Comparison of ENCODE assay signal across 28 mouse cellular contexts in genomic region chr10:76860998-76861397, GRCm38 (mm10).
DNase-seq lines count a peak whose midpoint lies in the region; ATAC-seq and TF ChIP-seq lines count a peak whose summit lies in the region.
"Had no signal": no experiment of that assay in that cellular context is flagged by ENCODE, and none has a peak within 500 bp of the region (broad histone marks: within the 10 kb centered on the region; RNA-seq: fewer than 3 reads in every experiment).

No protein-coding gene starts in this region.

- H3K4me3 ChIP-seq in hindbrain, postnatal 0 days (ENCODE audit: low read length): no peak overlapping the region
- H3K4me3 ChIP-seq in hindbrain, embryonic 11.5 days (ENCODE audit: low read depth, low read length): no peak overlapping the region
- no peak overlapping the region for H3K4me3 ChIP-seq in liver, postnatal 0 days (ENCODE audit: low read depth, low read length)
- no peak overlapping the region for H3K4me3 ChIP-seq in liver, embryonic 12.5 days
- no peak overlapping the region for H3K4me3 ChIP-seq in midbrain, postnatal 0 days (ENCODE audit: low read depth, low read length)
- no peak overlapping the region for H3K4me3 ChIP-seq in midbrain, embryonic 16.5 days (ENCODE audit: low read depth, low read length)
- no peak overlapping the region for H3K4me3 ChIP-seq in stomach, postnatal 0 days (ENCODE audit: low read depth, low read length)
- H3K4me3 ChIP-seq: erythroblast, embryonic 14.5 days; heart, embryonic 10.5 days; heart, embryonic 15.5 days; hindbrain, embryonic 15.5 days; left cerebral cortex, adult 2 months; limb, embryonic 13.5 days; liver, embryonic 13.5 days; megakaryocyte, embryonic 14.5 days; midbrain, embryonic 12.5 days had no signal

- peaks cover 9% of the 10 kb centered on the region for H3K4me1 ChIP-seq in hindbrain, postnatal 0 days (ENCODE audit: insufficient read depth, low read length)
- H3K4me1 ChIP-seq in hindbrain, embryonic 11.5 days (replicated peaks; ENCODE audit: control insufficient read depth, insufficient read depth, low read length): no peaks in the 10 kb centered on the region
- no peaks in the 10 kb centered on the region for H3K4me1 ChIP-seq in liver, postnatal 0 days (ENCODE audit: insufficient read depth)
- H3K4me1 ChIP-seq in liver, embryonic 12.5 days: 0 out of 2 replicates have a peak, but pooled peaks cover 4% of the 10 kb centered on the region
- no peaks in the 10 kb centered on the region for H3K4me1 ChIP-seq in midbrain, postnatal 0 days (ENCODE audit: insufficient read depth, low read length)
- peaks cover 12% of the 10 kb centered on the region for H3K4me1 ChIP-seq in midbrain, embryonic 16.5 days (ENCODE audit: control insufficient read depth, insufficient read depth, low read length)
- H3K4me1 ChIP-seq in stomach, postnatal 0 days (replicated peaks; ENCODE audit: control insufficient read depth, insufficient read depth): no peaks in the 10 kb centered on the region
- H3K4me1 ChIP-seq: heart, embryonic 15.5 days; liver, embryonic 13.5 days; megakaryocyte, embryonic 14.5 days had no signal

- no peaks in the 10 kb centered on the region for H3K9me3 ChIP-seq in hindbrain, postnatal 0 days (ENCODE audit: low read length)
- H3K9me3 ChIP-seq in hindbrain, embryonic 11.5 days (ENCODE audit: control insufficient read depth, low read length): no peaks in the 10 kb centered on the region
- H3K9me3 ChIP-seq in liver, postnatal 0 days (ENCODE audit: low read length): no peaks in the 10 kb centered on the region
- H3K9me3 ChIP-seq in liver, embryonic 12.5 days (replicated peaks): no peaks in the 10 kb centered on the region
- no peaks in the 10 kb centered on the region for H3K9me3 ChIP-seq in midbrain, postnatal 0 days (ENCODE audit: low read length)
- H3K9me3 ChIP-seq in midbrain, embryonic 16.5 days (replicated peaks; ENCODE audit: control insufficient read depth, low read length, poor library complexity, severe bottlenecking): no peaks in the 10 kb centered on the region
- H3K9me3 ChIP-seq in stomach, postnatal 0 days (ENCODE audit: control insufficient read depth, low read length): no peaks in the 10 kb centered on the region
- H3K9me3 ChIP-seq: heart, embryonic 10.5 days; heart, embryonic 15.5 days; hindbrain, embryonic 15.5 days; limb, embryonic 13.5 days; liver, embryonic 13.5 days; megakaryocyte, embryonic 14.5 days; midbrain, embryonic 12.5 days had no signal

- no peak for TF ChIP-seq EP300 in liver, postnatal 0 days (IDR thresholded peaks at IDR 0.05; ENCODE audit: low read depth)
- TF ChIP-seq EP300 in stomach, postnatal 0 days (optimal IDR thresholded peaks at IDR 0.05): no peak

- no peaks in the 10 kb centered on the region for H3K27me3 ChIP-seq in hindbrain, postnatal 0 days (ENCODE audit: insufficient read depth, low read length)
- H3K27me3 ChIP-seq in hindbrain, embryonic 11.5 days (ENCODE audit: control insufficient read depth, insufficient read depth, low read length): no peaks in the 10 kb centered on the region
- H3K27me3 ChIP-seq in liver, postnatal 0 days (ENCODE audit: insufficient read depth, low read length): no peaks in the 10 kb centered on the region
- H3K27me3 ChIP-seq in liver, embryonic 12.5 days (replicated peaks): no peaks in the 10 kb centered on the region
- H3K27me3 ChIP-seq in midbrain, postnatal 0 days (ENCODE audit: insufficient read depth, low read length): no peaks in the 10 kb centered on the region
- H3K27me3 ChIP-seq in midbrain, embryonic 16.5 days (ENCODE audit: control insufficient read depth, insufficient read depth, low read depth, low read length): no peaks in the 10 kb centered on the region
- H3K27me3 ChIP-seq in stomach, postnatal 0 days (ENCODE audit: control insufficient read depth, insufficient read depth, low read length): no peaks in the 10 kb centered on the region
- H3K27me3 ChIP-seq: heart, embryonic 15.5 days; hindbrain, embryonic 15.5 days; limb, embryonic 13.5 days; liver, embryonic 13.5 days; midbrain, embryonic 12.5 days had no signal

- 81% methylated on average over 3 of the region's 3 CpGs for WGBS in hindbrain, postnatal 0 days
- WGBS in hindbrain, embryonic 11.5 days: 83% methylated on average over 3 of the region's 3 CpGs
- WGBS in liver, postnatal 0 days (ENCODE audit: insufficient replicate concordance): 61% methylated on average over 3 of the region's 3 CpGs
- 52% methylated on average over 3 of the region's 3 CpGs for WGBS in liver, embryonic 12.5 days (ENCODE audit: insufficient replicate concordance)
- WGBS in midbrain, postnatal 0 days: 78% methylated on average over 3 of the region's 3 CpGs
- WGBS in midbrain, embryonic 16.5 days: 80% methylated on average over 3 of the region's 3 CpGs
- WGBS in stomach, postnatal 0 days: 55% methylated on average over 3 of the region's 3 CpGs

- H3K36me3 ChIP-seq in hindbrain, postnatal 0 days (ENCODE audit: insufficient read depth, low read length): no peaks in the 10 kb centered on the region
- no peaks in the 10 kb centered on the region for H3K36me3 ChIP-seq in hindbrain, embryonic 11.5 days (ENCODE audit: control insufficient read depth, insufficient read depth, low read length)
- no peaks in the 10 kb centered on the region for H3K36me3 ChIP-seq in liver, postnatal 0 days (replicated peaks; ENCODE audit: insufficient read depth, low read length)
- H3K36me3 ChIP-seq in liver, embryonic 12.5 days: no peaks in the 10 kb centered on the region
- H3K36me3 ChIP-seq in midbrain, postnatal 0 days (ENCODE audit: insufficient read depth, low read length): no peaks in the 10 kb centered on the region
- no peaks in the 10 kb centered on the region for H3K36me3 ChIP-seq in midbrain, embryonic 16.5 days (ENCODE audit: control insufficient read depth, insufficient read depth, low read length)
- no peaks in the 10 kb centered on the region for H3K36me3 ChIP-seq in stomach, postnatal 0 days (ENCODE audit: control insufficient read depth, insufficient read depth, low read length)
- H3K36me3 ChIP-seq: heart, embryonic 10.5 days; heart, embryonic 15.5 days; hindbrain, embryonic 15.5 days; limb, embryonic 13.5 days; liver, embryonic 13.5 days; midbrain, embryonic 12.5 days had no signal

- DNase-seq in hindbrain, postnatal 0 days (ENCODE audit: low spot score): no peak
- DNase-seq in hindbrain, embryonic 11.5 days (ENCODE audit: low spot score): no peak
- no peak for DNase-seq in liver, postnatal 0 days
- DNase-seq in midbrain, postnatal 0 days (ENCODE audit: low spot score): no peak
- DNase-seq in stomach, postnatal 0 days (ENCODE audit: low spot score): no peak
- DNase-seq: adrenal gland, postnatal 25 days; cerebellum, adult 2 months; cerebellum, postnatal 14 days; gastrocnemius, postnatal 14 days; kidney, adult 8-10 months; kidney, postnatal 10 days; liver, embryonic 13.5 days; lung, postnatal 4 days; right cerebral cortex, adult 18-20 months; spleen, adult 18-20 months; thymus, adult 18-20 months; thymus, postnatal 25 days had no signal

- no peak overlapping the region for H3K9ac ChIP-seq in hindbrain, postnatal 0 days (replicated peaks; ENCODE audit: low read length)
- H3K9ac ChIP-seq in hindbrain, embryonic 11.5 days (ENCODE audit: low read depth, low read length): no peak overlapping the region
- no peak overlapping the region for H3K9ac ChIP-seq in liver, postnatal 0 days (replicated peaks)
- H3K9ac ChIP-seq in liver, embryonic 12.5 days: no peak overlapping the region
- H3K9ac ChIP-seq in midbrain, postnatal 0 days (replicated peaks; ENCODE audit: low read length, poor library complexity, severe bottlenecking): no peak overlapping the region
- H3K9ac ChIP-seq in midbrain, embryonic 16.5 days (ENCODE audit: low read depth, low read length): no peak overlapping the region
- H3K9ac ChIP-seq in stomach, postnatal 0 days (ENCODE audit: low read length): no peak overlapping the region
- H3K9ac ChIP-seq: heart, embryonic 15.5 days; hindbrain, embryonic 15.5 days; limb, embryonic 13.5 days; liver, embryonic 13.5 days; midbrain, embryonic 12.5 days had no signal

- peak; percentile 35 for TF ChIP-seq CTCF in hindbrain, postnatal 0 days (IDR thresholded peaks at IDR 0.05; ENCODE audit: low read depth)
- TF ChIP-seq CTCF in liver, postnatal 0 days (IDR thresholded peaks at IDR 0.05; ENCODE audit: low read depth): peak; percentile 25; the same call in 1 of the 2 replicates
- TF ChIP-seq CTCF in midbrain, postnatal 0 days (IDR thresholded peaks at IDR 0.05): peak; percentile 36
- TF ChIP-seq CTCF in stomach, postnatal 0 days (IDR thresholded peaks at IDR 0.05; ENCODE audit: low read depth): peak; percentile 51

- ATAC-seq in hindbrain, postnatal 0 days: no peak
- no peak for ATAC-seq in hindbrain, embryonic 11.5 days (ENCODE audit: low FRiP score)
- ATAC-seq in liver, postnatal 0 days: no peak
- no peak for ATAC-seq in liver, embryonic 12.5 days
- no peak for ATAC-seq in midbrain, postnatal 0 days (ENCODE audit: low FRiP score)
- no peak for ATAC-seq in midbrain, embryonic 16.5 days
- no peak for ATAC-seq in stomach, postnatal 0 days (ENCODE audit: low FRiP score, low TSS enrichment)
- ATAC-seq: CD4-positive, CD25-positive, alpha-beta regulatory T cell, adult 4 months had no signal

- no peak overlapping the region for H3K4me2 ChIP-seq in hindbrain, postnatal 0 days (ENCODE audit: low read depth, low read length)
- no peak overlapping the region for H3K4me2 ChIP-seq in hindbrain, embryonic 11.5 days (replicated peaks; ENCODE audit: low read depth, low read length)
- H3K4me2 ChIP-seq in liver, postnatal 0 days (ENCODE audit: low read depth, low read length): no peak overlapping the region
- H3K4me2 ChIP-seq in liver, embryonic 12.5 days: no peak overlapping the region
- no peak overlapping the region for H3K4me2 ChIP-seq in midbrain, postnatal 0 days (ENCODE audit: low read depth, low read length, poor library complexity, severe bottlenecking)
- H3K4me2 ChIP-seq in midbrain, embryonic 16.5 days (ENCODE audit: low read length): no peak overlapping the region
- H3K4me2 ChIP-seq in stomach, postnatal 0 days (replicated peaks; ENCODE audit: low read depth): no peak overlapping the region
- H3K4me2 ChIP-seq: heart, embryonic 15.5 days; hindbrain, embryonic 15.5 days; limb, embryonic 13.5 days; liver, embryonic 13.5 days; midbrain, embryonic 12.5 days had no signal

- no peak overlapping the region for H3K27ac ChIP-seq in hindbrain, postnatal 0 days
- H3K27ac ChIP-seq in hindbrain, embryonic 11.5 days (ENCODE audit: low read depth, low read length): no peak overlapping the region
- no peak overlapping the region for H3K27ac ChIP-seq in liver, postnatal 0 days (ENCODE audit: low read depth)
- no peak overlapping the region for H3K27ac ChIP-seq in liver, embryonic 12.5 days
- H3K27ac ChIP-seq in midbrain, postnatal 0 days (ENCODE audit: low read depth, low read length): no peak overlapping the region
- H3K27ac ChIP-seq in midbrain, embryonic 16.5 days (ENCODE audit: low read length): no peak overlapping the region
- no peak overlapping the region for H3K27ac ChIP-seq in stomach, postnatal 0 days (replicated peaks)
- H3K27ac ChIP-seq: heart, embryonic 10.5 days; heart, embryonic 15.5 days; hindbrain, embryonic 15.5 days; left cerebral cortex, adult 2 months; limb, embryonic 13.5 days; liver, embryonic 13.5 days; midbrain, embryonic 12.5 days had no signal
